Mouse (Mus musculus) embryonic fibroblast, embryonic 13.5 days (primary cell): Measurements from ENCODE around the gene Sept12.

ENCODE experiments used
- CTCF ChIP-seq: IDR thresholded peaks from 2 replicates; pipeline ENCODE4 v1.5.1; 2011; ENCODE audit warnings: mild to moderate bottlenecking, control low read depth, low read length, moderate library complexity, borderline replicate concordance; ENCODE audit not compliant: insufficient read depth
- POLR2A ChIP-seq: IDR thresholded peaks from 2 replicates; pipeline ENCODE4 v1.6.1; 2011; ENCODE audit warnings: low read depth, mild to moderate bottlenecking, control low read depth, low read length, moderate library complexity

DNA sequence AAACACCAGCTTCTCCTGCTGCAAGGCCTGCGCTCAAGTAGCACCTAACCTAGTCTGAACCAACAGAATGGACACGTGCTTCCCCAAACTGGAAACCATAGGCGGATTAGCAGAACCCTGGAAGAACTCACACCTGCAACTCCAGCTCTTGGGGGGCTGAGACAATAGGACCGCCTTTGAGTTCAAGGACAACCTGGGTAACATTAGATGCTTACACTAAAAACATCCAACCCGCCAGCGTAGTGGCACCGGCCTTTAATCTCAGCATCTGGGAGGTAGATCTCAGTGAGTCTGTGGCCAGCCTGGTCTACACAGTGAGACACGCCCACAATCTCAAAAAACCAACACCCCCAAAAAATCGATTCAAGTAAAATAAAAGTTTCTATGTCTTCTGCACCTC, 34.3 kb downstream of the Sept12 start:
- TF ChIP-seq CTCF, result no peak
- no peak for TF ChIP-seq POLR2A
